Mouse (Mus musculus) MEL (cell line): ENCODE results near the gene Celf2.

Experiments used
- CTCF ChIP-seq, 3 experiments: IDR thresholded peaks in 2 of 3; conservative IDR thresholded peaks in 1 of 3; 2 replicates each; pipeline ENCODE4 v1.5.1; 2011 to 2012; ENCODE audit warnings: low read length in 3 of 3, low read depth in 2 of 3, mild to moderate bottlenecking in 2 of 3, improper control_type of control experiment in 1 of 3, inconsistent platforms in 1 of 3, mixed read lengths in 1 of 3, moderate library complexity in 1 of 3; ENCODE audit not compliant: control insufficient read depth in 1 of 3, insufficient read depth in 1 of 3, poor library complexity in 1 of 3, severe bottlenecking in 1 of 3
- EP300 ChIP-seq, 2 experiments: IDR thresholded peaks; 2 replicates each; pipeline ENCODE4 v1.6.1; 2011; ENCODE audit warnings: improper control_type of control experiment in 2 of 2, low read length in 2 of 2, low read depth in 1 of 2, mild to moderate bottlenecking in 1 of 2
- MXI1 ChIP-seq: IDR thresholded peaks from 2 replicates; pipeline ENCODE4 v1.6.1; 2011; ENCODE audit warnings: mild to moderate bottlenecking, low read depth, low read length, improper control_type of control experiment
- POLR2AphosphoS2 ChIP-seq: IDR thresholded peaks from 2 replicates; pipeline ENCODE4 v1.6.1; 2011; ENCODE audit warnings: low read length, improper control_type of control experiment

DNA sequence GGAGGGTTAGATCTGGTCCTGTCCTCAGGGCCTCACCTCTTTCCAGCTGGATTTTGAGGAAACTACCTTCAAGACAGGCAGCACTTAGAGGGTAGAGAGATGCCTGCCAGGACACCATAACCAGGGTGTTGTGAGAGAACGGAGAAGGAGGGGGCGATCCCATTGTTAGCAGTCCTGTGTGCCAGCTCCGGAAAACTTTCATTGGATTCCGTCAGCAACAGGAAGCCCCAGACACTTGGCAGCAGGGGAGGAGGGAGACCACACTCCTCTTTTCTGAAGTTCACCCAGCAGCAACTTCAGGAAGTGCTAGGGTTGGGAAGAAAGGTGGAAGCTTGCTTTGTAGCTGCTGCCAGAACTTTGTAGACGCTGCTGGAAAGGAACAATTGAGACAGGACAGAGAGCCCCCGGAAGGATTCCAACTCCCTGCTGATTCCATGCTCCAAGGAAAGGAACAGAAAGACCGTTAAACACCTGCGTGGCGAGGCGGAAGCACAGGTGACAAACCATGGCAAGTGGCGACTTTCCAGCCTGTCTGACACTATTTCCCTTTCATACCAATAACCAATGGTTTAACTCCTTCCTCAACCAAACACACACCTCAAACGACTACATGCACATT is 445.7 kb downstream of the Celf2 start:
- TF ChIP-seq CTCF (IDR thresholded peaks at IDR 0.05 in 2 of 3, conservative IDR thresholded peaks at IDR 0.05 in 1 of 3; ENCODE audit: control insufficient read depth in 1 of 3, insufficient read depth in 1 of 3, low read depth in 2 of 3, low read length in 3 of 3, poor library complexity in 1 of 3, severe bottlenecking in 1 of 3), result no peak
- TF ChIP-seq EP300 (IDR thresholded peaks at IDR 0.05; ENCODE audit: low read depth in 1 of 2, low read length in 2 of 2), result no peak
- TF ChIP-seq POLR2AphosphoS2, result no peak
- no peak for TF ChIP-seq MXI1
